Mouse (Mus musculus) embryonic facial prominence, embryonic 15.5 days (tissue): ENCODE results near the gene Zbtb48. TPM values are rescaled to one million over a fixed set of nuclear protein-coding genes. Genes with fewer than 3 reads are reported as not detected.

Experiments used
- ATAC-seq: fragments of 200-750 bp; cut with Nextera tagmentation; 2 replicates; pipeline ENCODE4 v1.8.0; 2017; ENCODE audit warnings: low read depth, moderate TSS enrichment; ENCODE audit not compliant: insufficient number of reproducible peaks, low FRiP score, low TSS enrichment
- H3K27ac ChIP-seq: fragments of 300-500 bp; sonication (generic); replicated peaks from 2 replicates; pipeline ENCODE4 v1.5.1; 2015; ENCODE audit warnings: mild to moderate bottlenecking, inconsistent platforms
- H3K27me3 ChIP-seq: fragments of 300-500 bp; sonication (generic); 2 replicates; pipeline ENCODE4 v1.6.1; 2015; ENCODE audit warnings: inconsistent platforms
- H3K36me3 ChIP-seq: fragments of 300-500 bp; sonication (generic); 2 replicates; pipeline ENCODE4 v1.6.1; 2015; ENCODE audit warnings: mild to moderate bottlenecking, inconsistent platforms
- H3K4me1 ChIP-seq: fragments of 300-500 bp; sonication (generic); 2 replicates; pipeline ENCODE4 v1.6.1; 2015; ENCODE audit warnings: inconsistent platforms
- H3K4me2 ChIP-seq: fragments of 300-500 bp; sonication (generic); replicated peaks from 2 replicates; pipeline ENCODE4 v1.6.1; 2015; ENCODE audit warnings: mild to moderate bottlenecking, inconsistent platforms
- H3K4me3 ChIP-seq: fragments of 300-500 bp; sonication (generic); replicated peaks from 2 replicates; pipeline ENCODE4 v1.5.1; 2015; ENCODE audit warnings: mild to moderate bottlenecking, inconsistent platforms
- H3K9ac ChIP-seq: fragments of 300-500 bp; sonication (generic); 2 replicates; pipeline ENCODE4 v1.6.1; 2015; ENCODE audit warnings: inconsistent platforms
- H3K9me3 ChIP-seq: fragments of 300-500 bp; sonication (generic); replicated peaks from 2 replicates; pipeline ENCODE4 v1.6.1; 2016; ENCODE audit warnings: inconsistent platforms
- WGBS: fragments of 180-500 bp; shearing (Covaris S2); methylation state at CpG from one replicate; pipeline ENCODE4 v1.1.7; 2015; 5-methylcytosine and 5-hydroxymethylcytosine counted together
- polyA plus RNA-seq: library from polyadenylated mRNA; unstranded; fragments of >200 nt; fragmentation: Nextera tagmentation; extraction: Ambion mirVana; gene quantifications from 2 replicates; pipeline ENCODE4 v1.2.1, GENCODE M21; 2015

Gene Zbtb48
- polyA plus RNA-seq, 1 experiment from 2014 or later, result 20.6 TPM

DNA sequence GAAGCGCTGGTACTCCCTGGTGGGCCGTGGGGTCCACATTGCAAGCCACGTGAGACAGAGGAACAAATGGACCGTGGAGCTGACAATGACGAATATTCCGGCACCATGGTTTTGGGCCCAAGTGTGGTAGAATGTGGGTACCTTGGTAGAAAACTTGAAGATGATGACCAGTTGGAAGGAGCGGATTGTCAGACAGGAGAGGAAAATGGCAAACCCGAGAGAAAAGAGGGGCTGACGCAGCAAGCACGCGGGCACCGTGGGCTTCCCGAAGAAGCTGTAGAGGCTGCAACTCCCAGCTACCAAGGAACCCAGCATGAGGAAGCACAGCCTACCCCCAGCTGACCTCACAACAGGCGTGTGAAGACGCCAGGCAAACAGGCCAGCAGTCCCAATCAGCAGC, 985 bp upstream of the Zbtb48 start:
- H3K9me3 ChIP-seq, result no peaks in the 10 kb centered on the region
- peaks cover 14% of the 10 kb centered on the region for H3K36me3 ChIP-seq
- peaks cover 57% of the 10 kb centered on the region for H3K4me1 ChIP-seq
- peak overlapping the region; percentile 86; the same call in 1 of the 2 replicates for H3K4me3 ChIP-seq
- H3K27me3 ChIP-seq, result no peaks in the 10 kb centered on the region
- H3K9ac ChIP-seq, result 0 out of 2 replicates have a peak overlapping the region, but pooled peaks have one; percentile 48
- H3K27ac ChIP-seq, result no peak overlapping the region
- ATAC-seq, result no peak
- H3K4me2 ChIP-seq, result peak overlapping the region; percentile 92
- 71% methylated on average over 15 of the region's 15 CpGs for WGBS

DNA sequence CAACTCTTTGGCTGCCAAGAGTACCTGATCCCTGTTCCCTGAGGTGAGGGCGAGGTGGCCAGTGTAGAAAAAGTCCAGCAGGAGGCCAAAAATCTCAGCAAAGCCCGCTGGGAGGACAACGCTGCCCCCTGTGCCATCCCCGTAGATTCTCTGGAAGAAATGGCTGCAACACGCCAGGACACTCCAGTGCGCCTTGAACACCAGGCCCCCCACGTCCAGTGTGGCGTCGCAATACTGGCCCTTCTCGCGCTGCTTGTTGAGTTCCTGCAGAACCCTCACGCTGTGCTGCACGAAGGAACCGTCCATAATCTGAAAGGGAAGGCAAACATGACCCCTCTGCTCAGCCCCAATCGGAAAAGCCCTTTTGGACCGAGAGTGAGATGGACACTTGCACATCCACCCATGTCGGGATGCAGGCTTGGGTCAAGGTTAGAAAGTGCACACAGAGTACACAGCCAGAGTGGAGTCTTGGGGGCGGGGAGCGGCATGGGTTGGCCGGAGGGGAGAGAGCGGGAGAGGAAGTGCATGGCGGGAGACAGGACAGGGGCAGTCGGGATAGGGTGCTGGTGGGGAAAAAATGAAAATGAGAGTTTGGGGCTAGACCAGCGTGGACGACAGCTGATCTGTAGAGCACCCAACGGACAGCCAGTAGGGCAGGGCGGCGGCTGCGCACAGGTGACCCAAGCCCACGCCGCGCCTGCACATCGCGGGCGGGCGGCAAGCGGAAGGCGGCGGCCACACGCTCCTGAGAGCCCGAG, 541 bp downstream of the Zbtb48 start:
- ATAC-seq, result peak; percentile 32
- H3K27me3 ChIP-seq, result no peaks in the 10 kb centered on the region
- 2% methylated on average over 33 of the region's 41 CpGs for WGBS
- H3K27ac ChIP-seq, result 0 out of 2 replicates have a peak overlapping the region, but pooled peaks have one; percentile 68
- H3K4me2 ChIP-seq, result peak overlapping the region; percentile 92
- peaks cover 29% of the 10 kb centered on the region for H3K36me3 ChIP-seq
- peak overlapping the region; percentile 74 for H3K9ac ChIP-seq
- H3K4me1 ChIP-seq, result peaks cover 61% of the 10 kb centered on the region
- no peaks in the 10 kb centered on the region for H3K9me3 ChIP-seq
- peak overlapping the region; percentile 86 for H3K4me3 ChIP-seq

DNA sequence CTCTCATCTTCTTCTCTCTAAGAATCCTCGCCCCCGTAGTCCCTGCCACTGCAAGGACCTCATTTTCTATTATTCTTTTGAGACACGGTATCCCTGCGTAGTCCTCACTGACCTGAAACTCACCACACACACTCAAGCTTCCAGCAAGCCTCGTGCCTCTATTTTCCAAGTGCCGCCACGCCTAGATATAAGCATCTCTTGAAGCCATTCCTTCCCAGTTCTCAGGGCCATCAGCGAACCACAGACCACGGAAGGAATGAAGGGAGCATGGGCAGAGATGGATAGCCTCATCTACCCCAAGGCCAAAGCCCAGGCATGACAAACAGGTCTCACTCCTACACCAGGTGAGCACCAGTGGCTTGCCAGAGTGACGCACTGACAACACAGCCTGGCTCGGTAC, 2.9 kb downstream of the Zbtb48 start:
- H3K4me3 ChIP-seq, result no peak overlapping the region
- no peaks in the 10 kb centered on the region for H3K27me3 ChIP-seq
- no peak overlapping the region for H3K27ac ChIP-seq
- no peak overlapping the region for H3K4me2 ChIP-seq
- 0 out of 2 replicates have a peak overlapping the region, but pooled peaks have one; percentile 4 for H3K9ac ChIP-seq
- WGBS, result 89% methylated on average over 11 of the region's 11 CpGs
- ATAC-seq, result no peak
- no peaks in the 10 kb centered on the region for H3K9me3 ChIP-seq
- peaks cover 50% of the 10 kb centered on the region for H3K4me1 ChIP-seq
- peaks cover 53% of the 10 kb centered on the region for H3K36me3 ChIP-seq

DNA sequence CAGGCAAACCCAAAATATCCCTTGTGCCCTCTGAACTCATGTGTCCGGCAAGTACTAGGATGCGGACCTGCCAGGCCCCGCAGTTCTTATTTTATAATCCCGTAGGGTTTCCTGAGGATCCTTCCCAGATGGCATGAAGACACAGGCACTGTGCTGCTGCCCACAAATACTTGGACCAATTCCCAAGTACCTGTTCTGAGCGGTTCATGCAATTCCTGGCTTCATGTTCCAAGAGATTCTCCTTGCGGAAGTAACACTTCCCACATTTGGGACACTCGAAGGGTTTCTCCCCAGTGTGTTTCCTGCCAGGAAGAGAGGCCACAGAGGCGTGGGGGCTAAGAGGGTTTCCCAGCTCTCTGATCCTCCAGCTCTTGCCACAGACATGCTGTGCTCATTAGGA, 5.0 kb downstream of the Zbtb48 start:
- H3K4me2 ChIP-seq, result no peak overlapping the region
- H3K4me1 ChIP-seq, result peaks cover 36% of the 10 kb centered on the region
- H3K4me3 ChIP-seq, result no peak overlapping the region
- ATAC-seq, result no peak
- peaks cover 65% of the 10 kb centered on the region for H3K36me3 ChIP-seq
- WGBS, result 81% methylated on average over 8 of the region's 8 CpGs
- H3K9me3 ChIP-seq, result no peaks in the 10 kb centered on the region
- H3K27me3 ChIP-seq, result no peaks in the 10 kb centered on the region
- H3K27ac ChIP-seq, result no peak overlapping the region
- no peak overlapping the region for H3K9ac ChIP-seq

DNA sequence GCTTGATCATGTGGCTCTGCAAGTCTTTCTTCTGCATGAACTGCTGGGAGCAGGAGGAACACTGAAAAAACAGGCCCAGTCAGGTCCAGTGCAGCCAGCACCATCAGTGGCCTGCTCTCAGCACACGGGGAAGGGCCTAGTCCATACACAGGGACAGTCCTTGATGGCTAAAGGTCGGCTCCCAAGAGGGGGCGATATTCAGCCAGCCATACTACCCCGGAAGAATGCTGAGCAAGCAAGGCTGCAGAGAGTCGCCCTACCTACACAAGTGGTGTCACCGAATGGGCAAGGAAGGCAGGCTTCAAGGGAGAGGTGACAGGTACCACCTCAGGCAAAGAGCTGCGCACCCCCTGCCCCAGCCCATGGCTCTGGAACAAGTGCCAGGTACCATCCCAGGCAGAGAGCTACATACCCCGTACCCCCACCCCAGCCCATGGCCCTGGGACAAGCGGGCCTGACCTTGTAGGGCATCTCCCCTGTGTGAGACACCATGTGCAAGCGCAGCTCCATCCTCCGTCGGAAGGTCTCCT, 5.8 kb downstream of the Zbtb48 start:
- no peak for ATAC-seq
- 75% methylated on average over 12 of the region's 12 CpGs for WGBS

DNA sequence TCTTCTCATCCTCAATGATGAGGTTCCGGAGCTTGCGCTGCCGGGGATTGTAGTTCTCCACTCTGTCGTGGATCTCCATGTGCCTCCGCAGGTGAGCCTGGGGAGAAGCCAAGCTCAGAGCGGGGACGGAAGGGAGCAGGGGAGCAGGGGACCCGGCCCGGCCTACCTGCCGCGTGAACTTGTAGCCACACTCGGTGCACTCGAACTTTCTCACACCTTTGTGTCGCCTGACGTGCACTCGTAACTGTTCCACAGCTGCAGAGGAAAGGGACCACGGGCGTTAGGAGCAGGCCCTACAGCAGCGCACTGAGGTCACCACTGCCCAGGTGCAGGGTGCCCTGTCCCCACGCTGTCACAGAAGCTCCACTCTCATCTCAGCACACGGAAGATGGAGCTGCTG, 7.4 kb downstream of the Zbtb48 start:
- H3K4me2 ChIP-seq, result no peak overlapping the region
- no peak overlapping the region for H3K4me3 ChIP-seq
- no peaks in the 10 kb centered on the region for H3K27me3 ChIP-seq
- H3K9ac ChIP-seq, result no peak overlapping the region
- peaks cover 14% of the 10 kb centered on the region; the same call in 1 of the 2 replicates for H3K4me1 ChIP-seq
- H3K27ac ChIP-seq, result no peak overlapping the region
- ATAC-seq, result no peak
- WGBS, result 94% methylated on average over 21 of the region's 21 CpGs
- H3K36me3 ChIP-seq, result peaks cover 87% of the 10 kb centered on the region
- no peaks in the 10 kb centered on the region for H3K9me3 ChIP-seq

More for the DNA sequence above, 5.8 kb downstream of the Zbtb48 start:
- H3K36me3 ChIP-seq, result peaks cover 71% of the 10 kb centered on the region
- H3K27ac ChIP-seq, result no peak overlapping the region
- no peak overlapping the region for H3K4me3 ChIP-seq
- H3K4me1 ChIP-seq, result peaks cover 31% of the 10 kb centered on the region
- no peak overlapping the region for H3K4me2 ChIP-seq
- H3K9ac ChIP-seq, result no peak overlapping the region
- H3K9me3 ChIP-seq, result no peaks in the 10 kb centered on the region
- H3K27me3 ChIP-seq, result no peaks in the 10 kb centered on the region

DNA sequence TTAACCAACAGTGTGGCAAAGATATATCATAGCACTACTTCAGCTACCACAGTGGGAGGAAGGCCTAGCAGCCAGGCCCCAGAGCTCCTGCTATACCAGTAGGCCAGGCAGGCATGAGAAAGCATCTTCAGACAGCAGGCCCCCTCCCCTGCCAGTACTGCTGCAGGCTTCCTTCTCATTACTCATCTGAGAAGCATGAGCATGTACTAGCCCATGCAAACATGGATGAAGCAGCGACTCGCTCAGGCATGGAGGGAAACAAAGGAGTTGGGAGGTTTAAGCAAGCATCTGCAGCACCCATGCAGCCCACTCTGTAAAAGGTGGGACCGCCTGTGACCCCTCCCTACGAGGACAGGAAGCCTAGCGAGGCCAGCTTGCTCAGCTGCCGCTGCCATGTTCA, 8.4 kb downstream of the Zbtb48 start:
- Histone ChIP-seq H3K9me3 (no peaks in the 10 kb centered on the region), H3K4me1 (0 out of 2 replicates have a peak, but pooled peaks cover 6% of the 10 kb centered on the region), H3K4me2 (no peak overlapping the region), H3K4me3 (no peak overlapping the region), H3K27ac (no peak overlapping the region), H3K9ac (no peak overlapping the region), H3K27me3 (no peaks in the 10 kb centered on the region), H3K36me3 (peaks cover 89% of the 10 kb centered on the region)
- no peak for ATAC-seq
- 75% methylated on average over 6 of the region's 6 CpGs for WGBS

DNA sequence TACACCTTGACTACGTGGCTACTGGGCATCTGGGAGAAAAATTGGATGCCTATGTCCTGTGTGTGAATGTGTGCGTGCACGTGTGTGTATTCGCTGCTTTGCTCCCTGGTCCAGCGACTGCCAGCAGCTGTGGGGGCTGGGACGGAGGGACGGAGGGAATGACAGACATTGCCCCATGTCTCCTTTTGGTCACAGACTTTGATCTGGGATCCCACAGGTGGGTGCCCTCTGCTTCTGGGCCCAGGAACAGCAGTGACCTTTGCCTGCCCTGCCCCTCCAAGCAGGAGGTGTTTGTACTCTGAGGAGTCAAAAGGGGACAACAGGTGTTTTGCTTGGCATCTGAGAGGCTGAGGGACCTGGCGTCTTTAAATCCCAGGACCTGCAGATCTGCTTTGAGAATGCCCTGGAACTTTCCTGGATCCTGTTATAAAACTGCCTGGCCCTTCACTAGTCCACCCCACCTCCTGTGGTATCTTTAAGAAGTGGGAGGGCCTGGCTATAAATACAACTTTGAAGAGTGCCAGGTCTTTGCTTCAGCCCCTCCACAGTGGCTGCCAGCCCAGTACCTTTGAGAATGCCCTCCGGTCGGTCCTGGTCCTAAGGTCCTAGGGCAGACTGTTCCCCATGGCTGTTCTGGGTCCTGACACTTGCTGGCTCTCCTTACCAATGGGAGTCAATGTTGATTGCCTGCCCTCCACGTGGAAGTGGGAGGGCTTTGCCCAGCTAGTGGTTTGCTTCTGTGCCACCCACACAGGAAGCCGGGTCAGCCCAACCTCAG, 14.2 kb downstream of the Zbtb48 start:
- Histone ChIP-seq H3K4me3 (no peak overlapping the region), H3K27me3 (no peaks in the 10 kb centered on the region), H3K4me2 (no peak overlapping the region), H3K9me3 (no peaks in the 10 kb centered on the region), H3K4me1 (peaks cover 27% of the 10 kb centered on the region), H3K9ac (no peak overlapping the region), H3K27ac (no peak overlapping the region), H3K36me3 (peaks cover 56% of the 10 kb centered on the region)
- ATAC-seq, result no peak
- 84% methylated on average over 12 of the region's 12 CpGs for WGBS

DNA sequence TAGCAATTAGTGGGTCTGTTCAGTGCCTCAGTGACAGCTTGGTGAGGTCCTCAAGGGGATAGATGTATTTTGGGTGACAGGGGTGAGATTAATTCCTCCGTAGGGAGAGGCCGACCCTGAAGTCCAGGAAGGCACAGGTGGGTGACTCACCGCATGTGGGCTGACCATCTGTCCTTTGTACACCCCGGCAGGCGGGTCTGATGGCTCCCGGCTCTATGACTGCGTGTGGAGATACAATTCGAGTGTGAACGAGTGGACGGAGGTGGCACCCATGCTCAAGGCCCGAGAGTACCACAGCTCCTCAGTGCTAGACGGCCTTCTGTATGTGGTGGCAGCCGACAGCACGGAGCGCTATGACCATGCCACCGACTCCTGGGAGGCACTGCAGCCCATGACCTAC, 15.4 kb downstream of the Zbtb48 start:
- peaks cover 48% of the 10 kb centered on the region for H3K36me3 ChIP-seq
- H3K4me3 ChIP-seq, result peak overlapping the region; percentile 77; the same call in 1 of the 2 replicates
- no peak overlapping the region for H3K9ac ChIP-seq
- H3K27ac ChIP-seq, result no peak overlapping the region
- H3K4me2 ChIP-seq, result peak overlapping the region; percentile 95; the same call in 1 of the 2 replicates
- WGBS, result 88% methylated on average over 16 of the region's 16 CpGs
- H3K9me3 ChIP-seq, result no peaks in the 10 kb centered on the region
- no peaks in the 10 kb centered on the region for H3K27me3 ChIP-seq
- ATAC-seq, result no peak
- peaks cover 39% of the 10 kb centered on the region for H3K4me1 ChIP-seq

DNA sequence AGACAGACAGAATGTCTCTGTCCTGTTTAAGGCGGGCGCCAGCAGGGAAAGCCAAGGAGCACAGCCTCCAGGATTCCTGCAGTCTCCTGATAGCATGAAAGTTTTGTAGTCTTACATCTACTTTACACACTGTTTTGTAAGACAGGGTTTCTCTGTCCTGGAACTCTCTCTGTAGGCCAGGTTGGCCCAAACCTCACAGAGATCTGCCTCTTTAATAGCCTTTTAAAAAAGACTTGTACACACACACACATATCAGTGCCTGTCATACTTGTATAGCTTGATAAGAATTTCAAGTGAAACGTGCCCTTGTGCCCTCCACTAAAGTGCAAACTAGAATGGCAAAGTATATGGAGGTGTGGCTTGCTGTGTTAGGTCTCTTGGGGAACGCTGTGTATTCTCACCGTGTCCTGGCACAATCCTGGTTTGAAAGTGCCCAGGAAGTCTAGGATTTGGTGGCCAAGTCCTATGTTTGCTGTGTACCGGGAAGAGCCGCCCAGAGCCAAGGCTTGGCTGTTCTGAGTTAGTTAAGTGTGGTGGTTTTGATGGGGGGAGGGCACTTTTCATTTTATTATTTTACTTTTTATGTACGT, 16.2 kb downstream of the Zbtb48 start:
- Histone ChIP-seq H3K4me3 (peak overlapping the region; percentile 77), H3K4me1 (peaks cover 42% of the 10 kb centered on the region)

DNA sequence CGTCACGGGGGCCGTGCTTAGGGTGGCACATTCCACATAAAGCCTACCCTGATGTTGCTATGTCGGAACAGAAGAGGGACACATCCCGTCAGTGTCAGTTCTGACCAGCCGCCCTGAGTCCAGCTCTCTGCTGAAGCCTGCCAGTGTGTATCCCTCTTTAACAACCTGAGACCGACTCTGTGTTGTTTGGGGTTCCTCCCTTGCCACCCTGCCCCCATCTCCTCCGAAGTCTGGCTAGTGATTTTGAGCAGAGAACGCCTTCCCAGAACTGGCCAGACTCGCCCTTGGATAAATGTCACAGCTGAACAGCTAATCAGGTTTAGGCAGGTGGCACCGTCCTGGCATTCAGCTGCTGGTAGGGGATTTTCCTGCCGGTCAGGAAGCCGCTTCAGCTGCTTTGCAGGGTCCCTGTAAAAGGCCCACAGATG, 16.8 kb downstream of the Zbtb48 start:
- H3K4me2 ChIP-seq, result peak overlapping the region; percentile 95
- H3K4me3 ChIP-seq, result peak overlapping the region; percentile 77
- H3K27me3 ChIP-seq, result no peaks in the 10 kb centered on the region
- no peaks in the 10 kb centered on the region for H3K9me3 ChIP-seq
- H3K36me3 ChIP-seq, result peaks cover 37% of the 10 kb centered on the region
- WGBS, result 9% methylated on average over 13 of the region's 13 CpGs
- peaks cover 42% of the 10 kb centered on the region for H3K4me1 ChIP-seq
- no peak for ATAC-seq
- H3K9ac ChIP-seq, result peak overlapping the region; percentile 49
- peak overlapping the region; percentile 96 for H3K27ac ChIP-seq

More for the DNA sequence above, 16.2 kb downstream of the Zbtb48 start:
- H3K27me3 ChIP-seq, result no peaks in the 10 kb centered on the region
- H3K27ac ChIP-seq, result peak overlapping the region; percentile 96; the same call in 1 of the 2 replicates
- WGBS, result 65% methylated on average over 8 of the region's 8 CpGs
- H3K4me2 ChIP-seq, result peak overlapping the region; percentile 95
- peak overlapping the region; percentile 49; the same call in 1 of the 2 replicates for H3K9ac ChIP-seq
- peaks cover 42% of the 10 kb centered on the region for H3K36me3 ChIP-seq
- ATAC-seq, result no peak
- no peaks in the 10 kb centered on the region for H3K9me3 ChIP-seq
